Mouse (Mus musculus): ENCODE data around the gene Gm10260. TPM values are rescaled to one million over a fixed set of nuclear protein-coding genes. Genes with fewer than 3 reads are reported as not detected.

The Gm10260 gene
- polyA plus RNA-seq (2015; fragmentation: Nextera tagmentation; extraction: Ambion mirVana): 5.6 and 19.7 TPM in 2 replicates

DNA sequence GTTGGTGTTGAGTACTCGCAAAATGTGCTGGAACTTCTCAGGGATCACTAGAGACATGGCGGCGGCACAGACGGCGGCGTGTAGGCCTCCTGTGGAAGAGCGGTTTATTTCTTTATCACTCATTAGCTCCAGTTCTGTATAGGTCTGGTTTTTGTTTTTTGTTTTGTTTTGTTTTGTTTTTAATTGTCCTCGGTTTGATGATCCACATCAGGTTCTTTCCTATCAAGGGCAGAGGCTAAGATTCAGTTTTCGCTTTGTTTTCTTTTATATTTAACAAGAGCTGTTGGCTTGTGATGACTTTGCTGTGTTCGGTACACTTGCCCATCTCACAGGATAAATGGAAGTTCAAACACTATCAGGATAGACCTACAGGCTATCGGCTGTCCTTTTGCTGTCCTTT lies at the start of gene Gm10260:
Gene Gm10260 (minus strand): TSS at position 101 of the 400 bp plus-strand sequence.
- 93% methylated on average over 10 of the region's 11 CpGs for WGBS
- no peak for ATAC-seq (ENCODE audit: low FRiP score, low TSS enrichment)

GRCm38 (mm10) chr13:97809828-97810227 lies 49.4 kb upstream of the Gm10260 start:
- ATAC-seq (ENCODE audit: low FRiP score, low TSS enrichment): no peak
- peaks cover 22% of the 10 kb centered on the region for H3K4me1 ChIP-seq (ENCODE audit: insufficient read depth, low read length)
- no peak overlapping the region for H3K27ac ChIP-seq (ENCODE audit: low read length)
- H3K36me3 ChIP-seq (ENCODE audit: insufficient read depth, low read length): no peaks in the 10 kb centered on the region
- no peak overlapping the region for H3K9ac ChIP-seq (replicated peaks; ENCODE audit: low read length)
- no peak overlapping the region for H3K4me2 ChIP-seq (replicated peaks; ENCODE audit: low read depth, low read length)
- H3K4me3 ChIP-seq (ENCODE audit: low read length): no peak overlapping the region
- H3K9me3 ChIP-seq (ENCODE audit: low read length): no peaks in the 10 kb centered on the region
- WGBS: 71% methylated on average over 4 of the region's 4 CpGs
- no peaks in the 10 kb centered on the region for H3K27me3 ChIP-seq (ENCODE audit: insufficient read depth, low read length)

More for the DNA sequence above, at the start of gene Gm10260:
- Histone ChIP-seq H3K4me2 (replicated peaks; ENCODE audit: low read depth, low read length) (no peak within 1 kb of the TSS), H3K4me1 (ENCODE audit: insufficient read depth, low read length) (peaks cover 8% of the 10 kb centered on the region; the same call in 1 of the 2 replicates), H3K9ac (replicated peaks; ENCODE audit: low read length) (no peak within 1 kb of the TSS), H3K27me3 (ENCODE audit: insufficient read depth, low read length) (no peaks in the 10 kb centered on the region), H3K36me3 (ENCODE audit: insufficient read depth, low read length) (no peaks in the 10 kb centered on the region), H3K4me3 (ENCODE audit: low read length) (no peak within 1 kb of the TSS), H3K27ac (ENCODE audit: low read length) (no peak within 1 kb of the TSS), H3K9me3 (ENCODE audit: low read length) (no peaks in the 10 kb centered on the region)

DNA sequence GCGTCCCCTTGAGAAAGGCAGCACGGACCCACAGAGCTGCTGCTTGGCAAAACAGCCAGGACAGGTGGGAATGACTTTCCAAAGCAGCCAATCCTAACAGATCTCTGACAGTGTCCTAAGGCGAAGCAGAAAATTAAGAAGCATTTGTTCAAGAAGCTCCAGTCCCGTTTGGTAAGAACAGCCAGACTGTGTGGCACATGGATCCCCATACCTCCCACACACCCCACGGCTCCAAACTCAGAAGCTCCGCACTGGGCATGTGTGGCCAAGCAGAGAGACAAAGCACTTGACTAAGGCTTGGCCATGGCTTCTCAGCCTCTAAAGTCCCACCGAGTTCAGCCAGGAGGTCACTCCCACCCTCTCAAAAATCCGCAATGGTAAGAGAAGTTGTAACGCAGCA lies 45.5 kb upstream of the Gm10260 start:
- WGBS: 65% methylated on average over 9 of the region's 9 CpGs
- no peak for ATAC-seq (ENCODE audit: low FRiP score, low TSS enrichment)

DNA sequence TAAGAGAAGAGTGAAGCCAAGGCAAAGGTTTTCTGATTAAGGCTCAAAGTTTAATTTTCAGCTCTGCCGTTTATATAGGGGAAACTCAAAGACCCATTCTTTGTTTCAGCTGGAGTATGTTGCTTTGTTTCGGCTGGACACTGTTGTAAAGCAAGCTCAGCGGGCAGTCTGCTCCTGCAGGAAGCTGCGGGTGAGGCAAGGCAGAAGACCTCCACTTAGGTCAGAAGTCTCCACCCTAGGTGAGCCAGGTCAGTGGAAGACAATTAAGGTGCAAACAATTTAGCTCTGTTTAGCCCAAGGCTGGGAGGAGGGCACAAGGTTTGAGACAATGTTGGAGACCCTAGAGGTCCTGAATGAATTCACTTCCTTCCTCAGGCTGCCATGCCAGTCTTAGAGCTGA lies 42.0 kb upstream of the Gm10260 start:
- no peak overlapping the region for H3K27ac ChIP-seq (ENCODE audit: low read length)
- 71% methylated on average over 4 of the region's 4 CpGs for WGBS
- H3K9ac ChIP-seq (replicated peaks; ENCODE audit: low read length): no peak overlapping the region
- ATAC-seq (ENCODE audit: low FRiP score, low TSS enrichment): no peak
- H3K27me3 ChIP-seq (ENCODE audit: insufficient read depth, low read length): no peaks in the 10 kb centered on the region
- H3K4me2 ChIP-seq (replicated peaks; ENCODE audit: low read depth, low read length): no peak overlapping the region
- peaks cover 9% of the 10 kb centered on the region for H3K4me1 ChIP-seq (ENCODE audit: insufficient read depth, low read length)
- H3K36me3 ChIP-seq (ENCODE audit: insufficient read depth, low read length): no peaks in the 10 kb centered on the region
- H3K9me3 ChIP-seq (ENCODE audit: low read length): no peaks in the 10 kb centered on the region
- H3K4me3 ChIP-seq (ENCODE audit: low read length): no peak overlapping the region

More for the DNA sequence above, 45.5 kb upstream of the Gm10260 start:
- H3K27me3 ChIP-seq (ENCODE audit: insufficient read depth, low read length): no peaks in the 10 kb centered on the region
- no peak overlapping the region for H3K27ac ChIP-seq (ENCODE audit: low read length)
- no peak overlapping the region for H3K9ac ChIP-seq (replicated peaks; ENCODE audit: low read length)
- H3K4me3 ChIP-seq (ENCODE audit: low read length): no peak overlapping the region
- no peaks in the 10 kb centered on the region for H3K9me3 ChIP-seq (ENCODE audit: low read length)
- no peak overlapping the region for H3K4me2 ChIP-seq (replicated peaks; ENCODE audit: low read depth, low read length)
- H3K36me3 ChIP-seq (ENCODE audit: insufficient read depth, low read length): no peaks in the 10 kb centered on the region
- H3K4me1 ChIP-seq (ENCODE audit: insufficient read depth, low read length): peaks cover 22% of the 10 kb centered on the region

DNA sequence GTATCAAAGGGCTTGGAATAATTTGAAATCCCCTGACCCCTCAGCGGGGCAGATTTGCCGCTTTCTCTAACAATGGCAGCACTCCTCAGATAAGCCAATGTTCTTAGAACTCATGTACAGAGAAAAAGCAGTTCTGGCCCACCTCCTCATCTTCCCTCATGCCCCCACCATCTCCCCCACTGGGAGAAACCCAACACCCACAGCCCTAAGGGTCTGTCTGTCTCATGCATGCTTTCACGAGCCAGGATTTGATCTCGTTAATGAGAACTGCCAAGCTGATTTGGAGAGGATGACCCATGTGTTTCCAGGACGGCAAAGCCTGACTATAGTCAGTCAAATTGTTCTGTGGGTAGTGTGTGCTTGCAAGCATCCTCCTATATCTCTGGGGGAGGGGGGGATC lies 37.0 kb upstream of the Gm10260 start:
- H3K27me3 ChIP-seq (ENCODE audit: insufficient read depth, low read length): no peaks in the 10 kb centered on the region
- WGBS: 51% methylated on average over 5 of the region's 5 CpGs
- no peaks in the 10 kb centered on the region for H3K9me3 ChIP-seq (ENCODE audit: low read length)
- no peak overlapping the region for H3K4me3 ChIP-seq (ENCODE audit: low read length)
- no peak overlapping the region for H3K4me2 ChIP-seq (replicated peaks; ENCODE audit: low read depth, low read length)
- no peaks in the 10 kb centered on the region for H3K36me3 ChIP-seq (ENCODE audit: insufficient read depth, low read length)
- H3K9ac ChIP-seq (replicated peaks; ENCODE audit: low read length): no peak overlapping the region
- no peaks in the 10 kb centered on the region for H3K4me1 ChIP-seq (ENCODE audit: insufficient read depth, low read length)
- no peak overlapping the region for H3K27ac ChIP-seq (ENCODE audit: low read length)
- ATAC-seq (ENCODE audit: low FRiP score, low TSS enrichment): no peak

DNA sequence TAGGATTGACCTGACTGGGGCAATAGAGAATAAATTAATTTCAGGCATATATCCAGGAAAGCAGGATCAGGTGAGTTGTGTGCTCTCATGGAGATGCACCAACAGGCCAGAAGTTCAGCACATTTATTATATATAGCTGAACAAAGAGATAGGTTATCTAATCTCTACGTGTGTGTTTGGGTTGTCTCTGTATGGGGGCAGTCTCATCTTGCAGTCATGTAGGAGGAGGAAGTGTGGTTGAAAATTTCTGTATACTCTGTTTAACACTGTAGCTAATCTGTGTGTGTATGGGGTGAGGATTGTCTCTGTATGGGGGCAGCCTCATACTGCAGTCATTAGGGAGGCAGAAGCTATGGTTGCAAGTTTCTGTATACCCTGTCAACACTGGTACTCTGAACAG lies 34.3 kb upstream of the Gm10260 start:
- ATAC-seq (ENCODE audit: low FRiP score, low TSS enrichment): no peak
- Histone ChIP-seq H3K27ac (ENCODE audit: low read length) (no peak overlapping the region), H3K4me3 (ENCODE audit: low read length) (no peak overlapping the region), H3K27me3 (ENCODE audit: insufficient read depth, low read length) (no peaks in the 10 kb centered on the region), H3K4me2 (replicated peaks; ENCODE audit: low read depth, low read length) (no peak overlapping the region), H3K36me3 (ENCODE audit: insufficient read depth, low read length) (no peaks in the 10 kb centered on the region), H3K4me1 (ENCODE audit: insufficient read depth, low read length) (peaks cover 12% of the 10 kb centered on the region; the same call in 1 of the 2 replicates), H3K9ac (replicated peaks; ENCODE audit: low read length) (no peak overlapping the region), H3K9me3 (ENCODE audit: low read length) (no peaks in the 10 kb centered on the region)
- 57% methylated on average over 1 of the region's 1 CpGs for WGBS

GRCm38 (mm10) chr13:97793932-97794331 lies 33.5 kb upstream of the Gm10260 start:
- H3K4me1 ChIP-seq (ENCODE audit: insufficient read depth, low read length): peaks cover 16% of the 10 kb centered on the region; the same call in 1 of the 2 replicates
- H3K4me2 ChIP-seq (replicated peaks; ENCODE audit: low read depth, low read length): no peak overlapping the region
- no peak for ATAC-seq (ENCODE audit: low FRiP score, low TSS enrichment)
- 52% methylated on average over 1 of the region's 1 CpGs for WGBS
- H3K27me3 ChIP-seq (ENCODE audit: insufficient read depth, low read length): no peaks in the 10 kb centered on the region
- no peaks in the 10 kb centered on the region for H3K36me3 ChIP-seq (ENCODE audit: insufficient read depth, low read length)
- no peak overlapping the region for H3K9ac ChIP-seq (replicated peaks; ENCODE audit: low read length)
- no peak overlapping the region for H3K4me3 ChIP-seq (ENCODE audit: low read length)
- no peaks in the 10 kb centered on the region for H3K9me3 ChIP-seq (ENCODE audit: low read length)
- H3K27ac ChIP-seq (ENCODE audit: low read length): no peak overlapping the region

DNA sequence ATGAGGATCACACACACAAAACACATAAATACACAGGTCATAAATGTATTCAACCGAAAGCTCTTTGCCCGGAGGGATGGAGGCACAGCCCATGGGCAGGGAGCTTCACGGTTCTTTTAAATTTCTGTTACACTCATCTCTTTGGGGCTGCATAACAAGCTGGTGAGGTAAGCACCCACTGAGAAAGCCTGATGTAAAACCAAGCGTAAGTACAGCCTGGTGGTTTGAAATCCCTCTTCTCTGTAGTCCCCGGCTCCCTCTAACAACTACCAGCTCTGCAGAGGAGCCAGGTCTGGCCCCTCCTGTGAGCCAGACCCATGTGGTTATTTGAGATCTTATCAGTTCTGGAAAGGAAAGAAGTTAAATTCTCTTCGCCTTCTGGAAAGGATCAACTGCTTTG lies 31.2 kb upstream of the Gm10260 start:
- no peak for ATAC-seq (ENCODE audit: low FRiP score, low TSS enrichment)
- Histone ChIP-seq H3K9ac (replicated peaks; ENCODE audit: low read length) (no peak overlapping the region), H3K4me3 (ENCODE audit: low read length) (no peak overlapping the region), H3K36me3 (ENCODE audit: insufficient read depth, low read length) (no peaks in the 10 kb centered on the region), H3K27ac (ENCODE audit: low read length) (no peak overlapping the region), H3K4me2 (replicated peaks; ENCODE audit: low read depth, low read length) (no peak overlapping the region), H3K9me3 (ENCODE audit: low read length) (no peaks in the 10 kb centered on the region), H3K27me3 (ENCODE audit: insufficient read depth, low read length) (no peaks in the 10 kb centered on the region), H3K4me1 (ENCODE audit: insufficient read depth, low read length) (peaks cover 16% of the 10 kb centered on the region; the same call in 1 of the 2 replicates)
- WGBS: 40% methylated on average over 6 of the region's 6 CpGs

- Histone ChIP-seq H3K27ac (ENCODE audit: low read length) (no peak overlapping the region), H3K9ac (replicated peaks; ENCODE audit: low read length) (no peak overlapping the region), H3K4me1 (ENCODE audit: insufficient read depth, low read length) (peaks cover 18% of the 10 kb centered on the region; the same call in 1 of the 2 replicates), H3K4me3 (ENCODE audit: low read length) (no peak overlapping the region), H3K9me3 (ENCODE audit: low read length) (no peaks in the 10 kb centered on the region), H3K27me3 (ENCODE audit: insufficient read depth, low read length) (no peaks in the 10 kb centered on the region), H3K4me2 (replicated peaks; ENCODE audit: low read depth, low read length) (no peak overlapping the region), H3K36me3 (ENCODE audit: insufficient read depth, low read length) (no peaks in the 10 kb centered on the region)
- ATAC-seq (ENCODE audit: low FRiP score, low TSS enrichment): no peak
- 39% methylated on average over 12 of the region's 12 CpGs for WGBS
Observed at GRCm38 (mm10) chr13:97789782-97790450, 29.5 kb upstream of the Gm10260 start.

DNA sequence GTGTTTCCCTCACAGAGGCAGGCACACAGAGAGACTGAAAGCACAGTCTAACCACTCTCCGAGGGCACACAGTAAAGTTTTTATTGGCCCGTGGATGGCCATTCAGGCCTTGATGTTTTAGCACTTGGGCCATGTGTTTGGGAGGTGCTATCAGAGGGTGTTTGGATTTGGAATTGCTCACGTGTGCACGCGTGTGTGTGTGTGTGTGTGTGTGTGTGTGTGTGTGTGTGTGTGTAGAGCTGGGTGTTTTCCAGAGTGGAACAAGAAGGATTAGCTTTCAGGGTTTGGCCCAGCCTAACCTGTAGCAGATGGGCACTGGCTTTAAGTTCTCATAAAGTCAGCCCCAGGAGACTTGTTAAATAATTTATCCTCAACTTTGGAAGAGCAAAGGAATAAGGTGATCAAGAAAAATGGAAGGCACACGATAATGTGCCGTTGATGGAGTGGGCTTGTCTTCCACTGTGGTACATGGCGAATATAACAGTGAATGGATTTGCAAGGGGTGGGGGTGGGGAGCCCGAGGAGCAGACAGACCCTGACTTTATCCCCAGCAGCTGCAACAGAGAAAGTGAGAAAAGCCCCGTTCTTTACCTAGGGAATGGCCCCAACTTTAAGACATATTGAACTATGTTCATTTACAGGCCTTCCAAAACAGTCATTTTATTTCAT lies 24.9 kb upstream of the Gm10260 start:
- no peaks in the 10 kb centered on the region for H3K27me3 ChIP-seq (ENCODE audit: insufficient read depth, low read length)
- no peaks in the 10 kb centered on the region for H3K9me3 ChIP-seq (ENCODE audit: low read length)
- ATAC-seq (ENCODE audit: low FRiP score, low TSS enrichment): no peak
- 48% methylated on average over 10 of the region's 10 CpGs for WGBS
- no peak overlapping the region for H3K9ac ChIP-seq (replicated peaks; ENCODE audit: low read length)
- no peak overlapping the region for H3K4me3 ChIP-seq (ENCODE audit: low read length)
- peaks cover 16% of the 10 kb centered on the region; the same call in 1 of the 2 replicates for H3K4me1 ChIP-seq (ENCODE audit: insufficient read depth, low read length)
- no peak overlapping the region for H3K4me2 ChIP-seq (replicated peaks; ENCODE audit: low read depth, low read length)
- H3K36me3 ChIP-seq (ENCODE audit: insufficient read depth, low read length): no peaks in the 10 kb centered on the region
- no peak overlapping the region for H3K27ac ChIP-seq (ENCODE audit: low read length)

Data from kidney, embryonic 16.5 days (tissue).